Mouse (Mus musculus) ES-E14 (cell line): ENCODE results near the gene Olfr1382.
"Not testable (repeated sequence)": the region's sequence is repeated elsewhere in the genome, so short reads cannot be mapped to it uniquely, and the experiment has no call there.

Experiments
- MAFK ChIP-seq: IDR thresholded peaks from 2 replicates; pipeline ENCODE4 v1.6.1; 2014; ENCODE audit warnings: mild to moderate bottlenecking, low read depth, low read length, inconsistent platforms; ENCODE audit not compliant: insufficient read depth
- ZNF384 ChIP-seq: IDR thresholded peaks from 2 replicates; pipeline ENCODE4 v1.6.1; 2012; ENCODE audit warnings: low read depth, low read length, inconsistent platforms

GRCm38 (mm10) chr11:49536631-49537030 is 8.6 kb downstream of the Olfr1382 start:
- TF ChIP-seq MAFK, ZNF384: not testable (repeated sequence)
